Mouse (Mus musculus) liver, embryonic 14.5 days (tissue): ENCODE measurements around the gene Map4k4. TPM values are rescaled to one million over a fixed set of nuclear protein-coding genes. Genes with fewer than 3 reads are reported as not detected.

Experiments used
- ATAC-seq: fragments of 200-750 bp; cut with Nextera tagmentation; 2 replicates; pipeline ENCODE4 v1.8.0; 2017; ENCODE audit warnings: moderate number of reproducible peaks, mild to moderate bottlenecking, moderate library complexity; ENCODE audit not compliant: insufficient read depth
- DNase-seq, 3 experiments: peaks; one replicate each; pipeline ENCODE4 v3.0.0-alpha.2; 2012 to 2013; ENCODE audit warnings: low read depth in 3 of 3, low spot score in 3 of 3
- H3K27ac ChIP-seq: fragments of 300-500 bp; sonication (generic); 2 replicates; pipeline ENCODE4 v1.5.1; 2014; ENCODE audit warnings: moderate library complexity, mild to moderate bottlenecking, control low read depth, inconsistent platforms
- H3K27me3 ChIP-seq: fragments of 300-500 bp; sonication (generic); 2 replicates; pipeline ENCODE4 v1.6.1; 2014; ENCODE audit warnings: mild to moderate bottlenecking, low read length, moderate library complexity; ENCODE audit not compliant: control insufficient read depth, insufficient read depth
- H3K36me3 ChIP-seq: fragments of 300-500 bp; sonication (generic); replicated peaks from 2 replicates; pipeline ENCODE4 v1.6.1; 2014; ENCODE audit warnings: low read depth; ENCODE audit not compliant: control insufficient read depth, insufficient read depth
- H3K4me1 ChIP-seq, 2 experiments: fragments of 200-500 bp in 1 of 2; fragments of 300-500 bp in 1 of 2; sonication (generic) in 1 of 2; replicated peaks; 2 replicates each; pipeline ENCODE4 v1.6.1; 2012 to 2014; ENCODE audit warnings: antibody characterized with exemption in 1 of 2, inconsistent platforms in 1 of 2, low read length in 1 of 2; ENCODE audit not compliant: control insufficient read depth in 2 of 2, insufficient read depth in 2 of 2
- H3K4me2 ChIP-seq: fragments of 300-500 bp; sonication (generic); 2 replicates; pipeline ENCODE4 v1.6.1; 2014; ENCODE audit warnings: low read depth, mild to moderate bottlenecking, control low read depth, moderate library complexity
- H3K4me3 ChIP-seq, 2 experiments: fragments of 200-500 bp in 1 of 2; fragments of 300-500 bp in 1 of 2; sonication (generic) in 1 of 2; 2 replicates each; pipeline ENCODE4 v1.5.1; 2012 to 2014; ENCODE audit warnings: low read depth in 2 of 2, low read length in 2 of 2, mild to moderate bottlenecking in 2 of 2, control low read depth in 1 of 2, inconsistent platforms in 1 of 2, moderate library complexity in 1 of 2; ENCODE audit not compliant: insufficient read depth in 1 of 2
- H3K9ac ChIP-seq: fragments of 300-500 bp; sonication (generic); replicated peaks from 2 replicates; pipeline ENCODE4 v1.6.1; 2014; ENCODE audit warnings: mild to moderate bottlenecking, control low read depth, moderate library complexity
- H3K9me3 ChIP-seq: fragments of 300-500 bp; sonication (generic); 2 replicates; pipeline ENCODE4 v1.6.1; 2016; ENCODE audit warnings: low read length, mixed read lengths; ENCODE audit not compliant: control insufficient read depth
- CTCF ChIP-seq: IDR thresholded peaks from 2 replicates; pipeline ENCODE4 v1.5.1; 2016; ENCODE audit warnings: antibody characterized with exemption, low read depth, control low read depth
- EP300 ChIP-seq: IDR thresholded peaks from 2 replicates; pipeline ENCODE4 v1.6.1; 2016; ENCODE audit warnings: antibody characterized with exemption, low read depth
- WGBS: fragments of 180-500 bp; shearing (Covaris S2); extraction: QIAGEN DNeasy Blood & Tissue Kit; methylation state at CpG from one replicate; pipeline ENCODE4 v1.1.7; 2014; ENCODE audit not compliant: insufficient replicate concordance; 5-methylcytosine and 5-hydroxymethylcytosine counted together
- polyA plus RNA-seq, 2 experiments: library from polyadenylated mRNA; depleted of rRNA in 1 of 2; stranded (reverse) in 1 of 2; unstranded in 1 of 2; fragments of >200 nt; fragmentation: Nextera tagmentation in 1 of 2; extraction: Ambion mirVana in 1 of 2; gene quantifications; 2 replicates each; pipeline versions ENCODE4 v1.2.1 to v1.2.3; 2012 to 2014

Map4k4 gene
- polyA plus RNA-seq, 2 experiments, result 2.3 to 14.5 TPM

DNA sequence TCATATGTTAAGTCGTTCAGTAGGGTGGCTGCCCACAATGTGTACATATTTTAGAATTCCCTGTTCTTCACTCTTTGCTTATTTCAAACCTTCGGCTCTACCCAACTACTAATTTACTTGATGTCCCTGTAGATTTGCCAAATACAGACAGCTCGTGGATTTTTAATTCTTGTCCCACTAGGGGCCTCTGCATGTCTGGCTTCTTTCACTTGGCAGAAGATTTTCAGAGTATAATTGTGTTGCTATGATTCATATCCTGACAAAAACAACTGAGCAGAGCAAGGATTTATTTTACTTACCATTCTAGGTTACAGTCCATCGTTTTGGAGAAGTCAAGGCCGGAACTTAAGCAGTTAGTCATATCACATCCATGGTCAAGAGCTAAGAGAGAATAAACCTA lies 152.4 kb downstream of the Map4k4 start:
- no peaks in the 10 kb centered on the region for H3K36me3 ChIP-seq
- 61% methylated on average over 5 of the region's 5 CpGs for WGBS
- no peak overlapping the region for H3K4me2 ChIP-seq
- no peak overlapping the region for H3K9ac ChIP-seq
- no peaks in the 10 kb centered on the region for H3K9me3 ChIP-seq
- ATAC-seq, result no peak
- no peak overlapping the region for H3K4me3 ChIP-seq
- no peaks in the 10 kb centered on the region for H3K27me3 ChIP-seq
- no peak for DNase-seq
- no peak overlapping the region for H3K27ac ChIP-seq
- no peaks in the 10 kb centered on the region; a peak in 1 of 4 replicates for H3K4me1 ChIP-seq
- TF ChIP-seq EP300, result no peak
- no peak for TF ChIP-seq CTCF

DNA sequence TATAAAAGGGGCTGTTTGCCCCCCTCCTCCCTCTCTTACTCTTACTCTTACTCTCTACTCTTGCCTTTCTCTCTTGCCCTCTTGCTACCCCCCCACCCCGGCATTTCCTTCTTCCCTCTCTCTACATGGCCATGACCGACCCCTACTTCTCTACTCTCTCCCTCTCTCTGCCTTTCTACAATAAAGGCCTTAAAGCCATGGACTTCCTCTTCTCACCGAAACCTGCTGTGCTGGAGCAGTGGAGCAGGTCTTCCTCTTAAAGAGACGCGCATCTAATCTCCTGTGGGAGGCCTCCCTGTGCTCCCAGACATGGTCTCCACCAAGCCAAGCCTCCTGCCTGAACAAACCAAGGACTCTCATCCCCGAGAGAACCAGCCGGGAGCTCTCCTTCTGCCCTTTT lies 154.3 kb downstream of the Map4k4 start:
- H3K27ac ChIP-seq, result no peak overlapping the region
- WGBS, result 28% methylated on average over 7 of the region's 7 CpGs

DNA sequence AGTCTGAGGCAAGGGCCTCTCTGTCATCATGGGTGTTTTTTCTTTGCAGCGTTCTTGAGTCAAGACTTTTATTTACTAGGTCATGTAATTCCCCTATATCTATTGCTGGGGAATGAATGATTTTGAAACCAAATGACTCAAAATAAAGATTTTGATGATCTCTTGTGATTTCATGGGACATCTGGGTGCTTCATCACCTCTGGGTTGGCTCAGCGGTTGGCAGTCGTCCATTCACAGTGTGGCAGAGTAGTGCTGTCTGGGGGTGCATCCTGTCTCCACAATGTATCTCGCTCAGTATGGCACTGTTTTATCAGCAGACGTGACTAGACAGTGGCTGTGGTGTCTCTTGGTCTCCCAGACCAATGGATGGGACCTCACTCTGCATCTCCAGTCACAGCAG lies 155.2 kb downstream of the Map4k4 start:
- H3K9ac ChIP-seq, result no peak overlapping the region
- H3K27ac ChIP-seq, result no peak overlapping the region
- ATAC-seq (no peak), DNase-seq (no peak)
- no peaks in the 10 kb centered on the region for H3K27me3 ChIP-seq
- no peaks in the 10 kb centered on the region for H3K36me3 ChIP-seq
- no peak overlapping the region for H3K4me3 ChIP-seq
- no peaks in the 10 kb centered on the region; a peak in 1 of 4 replicates for H3K4me1 ChIP-seq
- no peak overlapping the region for H3K4me2 ChIP-seq
- WGBS, result 63% methylated on average over 5 of the region's 5 CpGs
- no peaks in the 10 kb centered on the region for H3K9me3 ChIP-seq
- no peak for TF ChIP-seq CTCF

More for the DNA sequence above, 154.3 kb downstream of the Map4k4 start:
- Histone ChIP-seq H3K9ac (no peak overlapping the region), H3K9me3 (no peaks in the 10 kb centered on the region), H3K36me3 (no peaks in the 10 kb centered on the region), H3K27me3 (no peaks in the 10 kb centered on the region), H3K4me1 (no peaks in the 10 kb centered on the region; a peak in 1 of 4 replicates), H3K4me2 (no peak overlapping the region), H3K4me3 (no peak overlapping the region)
- no peak for DNase-seq
- ATAC-seq, result no peak
- TF ChIP-seq EP300 (no peak), CTCF (no peak)

DNA sequence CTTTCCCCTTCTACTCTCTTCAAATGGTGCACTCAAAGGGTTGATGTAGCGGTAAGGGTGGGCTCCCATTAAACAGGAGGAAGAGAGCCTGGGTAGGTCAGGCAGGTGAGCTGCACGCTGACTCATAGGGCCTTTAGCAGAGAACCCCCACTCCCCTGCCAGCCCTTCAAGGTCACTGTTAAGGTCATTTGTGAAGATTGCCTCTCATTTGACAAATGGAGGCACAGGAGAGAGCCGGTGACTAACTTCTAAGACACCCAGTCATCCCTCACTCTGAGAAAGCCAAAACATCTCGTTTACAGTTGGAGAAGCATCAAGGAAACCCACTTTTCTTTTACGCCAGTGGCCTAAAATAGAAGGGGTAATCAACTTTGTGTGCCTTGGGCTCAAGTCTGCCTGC lies 156.6 kb downstream of the Map4k4 start:
- Histone ChIP-seq H3K27me3 (no peaks in the 10 kb centered on the region), H3K9me3 (no peaks in the 10 kb centered on the region), H3K4me2 (no peak overlapping the region), H3K9ac (no peak overlapping the region), H3K4me1 (no peaks in the 10 kb centered on the region; a peak in 1 of 4 replicates), H3K27ac (no peak overlapping the region), H3K36me3 (no peaks in the 10 kb centered on the region), H3K4me3 (no peak overlapping the region)
- ATAC-seq (no peak), DNase-seq (no peak)
- TF ChIP-seq CTCF, result no peak
- TF ChIP-seq EP300, result no peak
- 59% methylated on average over 5 of the region's 5 CpGs for WGBS

DNA sequence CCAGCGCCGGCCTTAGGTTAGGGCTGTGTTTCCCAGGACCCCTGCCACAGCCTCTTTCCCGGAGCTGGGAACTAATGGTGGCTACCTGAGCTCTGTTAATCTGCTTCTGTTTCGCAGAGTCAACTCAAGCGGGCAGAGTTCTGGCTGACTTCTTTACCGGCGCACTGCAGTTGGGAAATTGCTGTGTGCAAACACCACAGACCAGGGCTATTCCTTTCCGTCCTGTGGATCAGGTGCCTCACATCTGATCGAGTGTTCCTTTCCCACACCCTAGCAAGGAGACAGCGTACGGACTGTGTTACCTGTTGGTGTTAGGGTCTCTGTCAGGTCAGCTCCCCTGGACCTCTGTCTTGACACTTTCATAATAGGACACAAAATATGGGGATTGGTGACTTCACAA lies 157.3 kb downstream of the Map4k4 start:
- Histone ChIP-seq H3K4me3 (no peak overlapping the region), H3K27me3 (no peaks in the 10 kb centered on the region), H3K4me1 (no peaks in the 10 kb centered on the region; a peak in 1 of 4 replicates), H3K27ac (no peak overlapping the region), H3K36me3 (no peaks in the 10 kb centered on the region), H3K9ac (no peak overlapping the region), H3K9me3 (no peaks in the 10 kb centered on the region), H3K4me2 (no peak overlapping the region)
- no peak for TF ChIP-seq EP300
- no peak for TF ChIP-seq CTCF
- ATAC-seq (no peak), DNase-seq (no peak)
- 60% methylated on average over 11 of the region's 11 CpGs for WGBS
